Mouse (Mus musculus): Measurements from ENCODE around the gene Mex3d. TPM values are rescaled to one million over a fixed set of nuclear protein-coding genes. Genes with fewer than 3 reads are reported as not detected.

Mex3d gene
- polyA plus RNA-seq, 1 experiment from 2014 or later, result 13.6 TPM

GRCm38 (mm10) chr10:80431570-80432386 lies 44.3 kb upstream of the Mex3d start:
- Histone ChIP-seq H3K4me2 (ENCODE audit: low read length) (peak overlapping the region; percentile 72), H3K9ac (ENCODE audit: low read depth, low read length) (peak overlapping the region; percentile 95), H3K27me3 (ENCODE audit: control insufficient read depth, insufficient read depth, low read depth, low read length) (no peaks in the 10 kb centered on the region), H3K36me3 (ENCODE audit: control insufficient read depth, insufficient read depth, low read length) (peaks cover 20% of the 10 kb centered on the region), H3K4me3 (ENCODE audit: low read depth, low read length) (peak overlapping the region; percentile 90), H3K27ac (ENCODE audit: low read length) (peak overlapping the region; percentile 13; the same call in 1 of the 2 replicates), H3K9me3 (replicated peaks; ENCODE audit: control insufficient read depth, low read length, poor library complexity, severe bottlenecking) (no peaks in the 10 kb centered on the region), H3K4me1 (ENCODE audit: control insufficient read depth, insufficient read depth, low read length) (peaks cover 23% of the 10 kb centered on the region)
- no peak for ATAC-seq
- 19% methylated on average over 15 of the region's 16 CpGs for WGBS

DNA sequence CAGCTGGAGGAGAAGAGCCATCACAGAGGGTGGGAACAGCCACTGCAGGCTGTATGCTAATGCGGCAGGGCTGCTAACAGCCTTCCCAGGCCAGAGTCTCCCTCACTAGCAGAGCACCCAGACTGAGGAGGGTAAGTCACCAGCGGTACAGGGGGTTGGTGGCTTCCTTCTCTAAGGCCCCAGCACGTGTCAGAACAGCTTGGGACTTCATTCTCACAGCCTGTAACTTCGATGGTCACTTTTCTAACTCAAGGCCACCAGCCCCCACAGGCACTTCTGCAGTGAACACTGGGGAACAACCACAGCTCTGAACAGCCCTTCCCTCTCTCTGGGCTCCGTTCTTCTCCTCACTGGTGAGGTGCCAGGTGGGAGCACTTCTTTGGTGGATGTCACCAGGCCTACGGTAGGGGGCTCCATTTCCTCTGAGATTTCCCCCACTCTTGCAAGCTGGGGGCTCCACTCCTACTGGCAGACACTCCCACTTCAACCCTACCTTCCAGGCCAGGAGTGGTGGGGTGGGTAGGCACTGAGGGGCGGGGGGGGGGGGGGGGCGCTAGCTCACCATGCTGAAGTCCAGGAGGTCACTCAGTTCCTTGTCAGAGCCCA lies 43.0 kb upstream of the Mex3d start:
- H3K4me1 ChIP-seq (ENCODE audit: control insufficient read depth, insufficient read depth, low read length), result peaks cover 23% of the 10 kb centered on the region
- H3K27ac ChIP-seq (ENCODE audit: low read length), result no peak overlapping the region
- H3K9ac ChIP-seq (ENCODE audit: low read depth, low read length), result no peak overlapping the region
- no peak for ATAC-seq
- H3K4me3 ChIP-seq (ENCODE audit: low read depth, low read length), result no peak overlapping the region
- H3K36me3 ChIP-seq (ENCODE audit: control insufficient read depth, insufficient read depth, low read length), result peaks cover 32% of the 10 kb centered on the region
- H3K4me2 ChIP-seq (ENCODE audit: low read length), result no peak overlapping the region
- WGBS, result 76% methylated on average over 7 of the region's 8 CpGs
- no peaks in the 10 kb centered on the region for H3K9me3 ChIP-seq (replicated peaks; ENCODE audit: control insufficient read depth, low read length, poor library complexity, severe bottlenecking)
- no peaks in the 10 kb centered on the region for H3K27me3 ChIP-seq (ENCODE audit: control insufficient read depth, insufficient read depth, low read depth, low read length)

DNA sequence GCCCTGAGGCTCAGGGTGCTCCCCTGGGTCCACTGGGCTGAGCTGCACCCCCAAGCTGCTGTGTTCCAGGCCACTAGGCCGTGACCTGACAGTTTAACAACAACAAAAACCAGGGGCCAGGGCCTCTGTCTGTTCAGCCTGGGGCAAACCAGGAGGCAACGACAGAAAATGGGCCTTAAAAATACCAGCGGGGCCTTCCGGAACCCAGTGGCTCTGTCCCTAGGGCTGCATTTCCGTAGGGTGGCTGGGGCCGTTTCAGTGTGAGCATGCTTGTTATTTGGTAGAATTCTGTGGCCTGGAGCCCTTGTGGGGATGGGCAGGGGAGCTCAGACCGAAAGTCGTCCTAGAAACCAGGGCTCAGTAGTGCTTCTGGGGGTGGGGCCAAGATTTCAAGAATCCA lies 42.3 kb upstream of the Mex3d start:
- H3K36me3 ChIP-seq (ENCODE audit: control insufficient read depth, insufficient read depth, low read length), result peaks cover 39% of the 10 kb centered on the region

GRCm38 (mm10) chr10:80425041-80425440 lies 37.6 kb upstream of the Mex3d start:
- no peak overlapping the region for H3K4me2 ChIP-seq (ENCODE audit: low read length)
- no peak overlapping the region for H3K9ac ChIP-seq (ENCODE audit: low read depth, low read length)
- no peaks in the 10 kb centered on the region for H3K27me3 ChIP-seq (ENCODE audit: control insufficient read depth, insufficient read depth, low read depth, low read length)
- ATAC-seq, result no peak
- no peaks in the 10 kb centered on the region for H3K9me3 ChIP-seq (replicated peaks; ENCODE audit: control insufficient read depth, low read length, poor library complexity, severe bottlenecking)
- no peak overlapping the region for H3K4me3 ChIP-seq (ENCODE audit: low read depth, low read length)
- WGBS, result 93% methylated on average over 3 of the region's 3 CpGs
- no peak overlapping the region for H3K27ac ChIP-seq (ENCODE audit: low read length)
- H3K4me1 ChIP-seq (ENCODE audit: control insufficient read depth, insufficient read depth, low read length), result peaks cover 2% of the 10 kb centered on the region; the same call in 1 of the 2 replicates
- H3K36me3 ChIP-seq (ENCODE audit: control insufficient read depth, insufficient read depth, low read length), result peaks cover 47% of the 10 kb centered on the region

More for the DNA sequence above, 42.3 kb upstream of the Mex3d start:
- no peak for ATAC-seq
- no peak overlapping the region for H3K4me3 ChIP-seq (ENCODE audit: low read depth, low read length)
- WGBS, result 87% methylated on average over 8 of the region's 8 CpGs
- H3K9me3 ChIP-seq (replicated peaks; ENCODE audit: control insufficient read depth, low read length, poor library complexity, severe bottlenecking), result no peaks in the 10 kb centered on the region
- H3K27ac ChIP-seq (ENCODE audit: low read length), result no peak overlapping the region
- H3K27me3 ChIP-seq (ENCODE audit: control insufficient read depth, insufficient read depth, low read depth, low read length), result no peaks in the 10 kb centered on the region
- H3K9ac ChIP-seq (ENCODE audit: low read depth, low read length), result no peak overlapping the region
- no peak overlapping the region for H3K4me2 ChIP-seq (ENCODE audit: low read length)
- H3K4me1 ChIP-seq (ENCODE audit: control insufficient read depth, insufficient read depth, low read length), result peaks cover 23% of the 10 kb centered on the region

- Histone ChIP-seq H3K4me2 (ENCODE audit: low read length) (no peak overlapping the region), H3K4me1 (ENCODE audit: control insufficient read depth, insufficient read depth, low read length) (0 out of 2 replicates have a peak, but pooled peaks cover 2% of the 10 kb centered on the region), H3K4me3 (ENCODE audit: low read depth, low read length) (no peak overlapping the region), H3K27ac (ENCODE audit: low read length) (peak overlapping the region; percentile 23; the same call in 1 of the 2 replicates), H3K9me3 (replicated peaks; ENCODE audit: control insufficient read depth, low read length, poor library complexity, severe bottlenecking) (no peaks in the 10 kb centered on the region), H3K36me3 (ENCODE audit: control insufficient read depth, insufficient read depth, low read length) (peaks cover 41% of the 10 kb centered on the region), H3K27me3 (ENCODE audit: control insufficient read depth, insufficient read depth, low read depth, low read length) (no peaks in the 10 kb centered on the region), H3K9ac (ENCODE audit: low read depth, low read length) (no peak overlapping the region)
- WGBS, result 45% methylated on average over 4 of the region's 4 CpGs
- ATAC-seq, result no peak
Observed at GRCm38 (mm10) chr10:80423562-80423961, 36.1 kb upstream of the Mex3d start.

GRCm38 (mm10) chr10:80421651-80422472 lies 34.4 kb upstream of the Mex3d start:
- Histone ChIP-seq H3K4me3 (ENCODE audit: low read depth, low read length) (no peak overlapping the region), H3K9ac (ENCODE audit: low read depth, low read length) (0 out of 2 replicates have a peak overlapping the region, but pooled peaks have one; percentile 27), H3K36me3 (ENCODE audit: control insufficient read depth, insufficient read depth, low read length) (peaks cover 42% of the 10 kb centered on the region), H3K4me1 (ENCODE audit: control insufficient read depth, insufficient read depth, low read length) (peaks cover 5% of the 10 kb centered on the region; the same call in 1 of the 2 replicates), H3K4me2 (ENCODE audit: low read length) (no peak overlapping the region), H3K27ac (ENCODE audit: low read length) (peak overlapping the region; percentile 72), H3K9me3 (replicated peaks; ENCODE audit: control insufficient read depth, low read length, poor library complexity, severe bottlenecking) (no peaks in the 10 kb centered on the region), H3K27me3 (ENCODE audit: control insufficient read depth, insufficient read depth, low read depth, low read length) (no peaks in the 10 kb centered on the region)
- no peak for ATAC-seq
- WGBS, result 74% methylated on average over 9 of the region's 9 CpGs

- H3K4me1 ChIP-seq (ENCODE audit: control insufficient read depth, insufficient read depth, low read length), result peaks cover 5% of the 10 kb centered on the region; the same call in 1 of the 2 replicates
- no peaks in the 10 kb centered on the region for H3K9me3 ChIP-seq (replicated peaks; ENCODE audit: control insufficient read depth, low read length, poor library complexity, severe bottlenecking)
- no peaks in the 10 kb centered on the region for H3K27me3 ChIP-seq (ENCODE audit: control insufficient read depth, insufficient read depth, low read depth, low read length)
- WGBS, result 95% methylated on average over 8 of the region's 8 CpGs
- no peak overlapping the region for H3K4me2 ChIP-seq (ENCODE audit: low read length)
- no peak overlapping the region for H3K9ac ChIP-seq (ENCODE audit: low read depth, low read length)
- peak overlapping the region; percentile 72; the same call in 1 of the 2 replicates for H3K27ac ChIP-seq (ENCODE audit: low read length)
- no peak for ATAC-seq
- H3K36me3 ChIP-seq (ENCODE audit: control insufficient read depth, insufficient read depth, low read length), result peaks cover 39% of the 10 kb centered on the region
- no peak overlapping the region for H3K4me3 ChIP-seq (ENCODE audit: low read depth, low read length)
Observed at GRCm38 (mm10) chr10:80421208-80421607, 33.7 kb upstream of the Mex3d start.

DNA sequence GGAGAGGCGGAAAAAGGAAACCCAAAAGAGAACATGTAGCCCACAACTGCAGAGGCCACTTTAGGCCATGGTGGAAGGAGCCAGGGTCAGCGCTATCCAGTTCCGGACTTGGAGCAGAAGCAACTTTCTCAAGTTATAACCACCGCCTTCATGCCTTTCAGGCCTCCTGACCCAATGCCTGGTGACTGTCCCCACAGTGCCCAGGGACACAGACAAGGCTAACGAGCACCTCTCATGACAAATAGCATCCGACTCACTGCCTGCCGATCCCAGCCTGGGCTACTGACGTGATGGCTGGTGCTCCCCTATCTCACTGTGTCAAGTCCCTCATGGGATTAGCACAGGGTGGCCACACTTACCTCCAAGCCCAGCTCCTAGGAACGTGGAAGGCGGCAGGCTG lies 33.3 kb upstream of the Mex3d start:
- H3K9ac ChIP-seq (ENCODE audit: low read depth, low read length), result no peak overlapping the region
- H3K27me3 ChIP-seq (ENCODE audit: control insufficient read depth, insufficient read depth, low read depth, low read length), result no peaks in the 10 kb centered on the region
- H3K27ac ChIP-seq (ENCODE audit: low read length), result no peak overlapping the region
- no peak overlapping the region for H3K4me2 ChIP-seq (ENCODE audit: low read length)
- no peaks in the 10 kb centered on the region for H3K9me3 ChIP-seq (replicated peaks; ENCODE audit: control insufficient read depth, low read length, poor library complexity, severe bottlenecking)
- no peak for ATAC-seq
- H3K36me3 ChIP-seq (ENCODE audit: control insufficient read depth, insufficient read depth, low read length), result peaks cover 40% of the 10 kb centered on the region
- H3K4me3 ChIP-seq (ENCODE audit: low read depth, low read length), result no peak overlapping the region
- H3K4me1 ChIP-seq (ENCODE audit: control insufficient read depth, insufficient read depth, low read length), result peaks cover 5% of the 10 kb centered on the region; the same call in 1 of the 2 replicates
- 90% methylated on average over 10 of the region's 10 CpGs for WGBS

Measured in midbrain, embryonic 16.5 days (tissue).